Mouse (Mus musculus) forebrain, embryonic 11.5 days (tissue): ENCODE measurements around the gene Zmiz1. TPM values are rescaled to one million over a fixed set of nuclear protein-coding genes. Genes with fewer than 3 reads are reported as not detected.
A peak's percentile ranks its signal among the peaks of the same experiment; 100 is the strongest.

Source experiments
- ATAC-seq: fragments of 200-750 bp; cut with Nextera tagmentation; replicated peaks from 2 replicates; pipeline ENCODE4 v1.8.0; 2017; ENCODE audit warnings: moderate TSS enrichment; ENCODE audit not compliant: low FRiP score
- DNase-seq: peaks from one replicate; pipeline ENCODE4 v3.0.0-alpha.2; 2017; ENCODE audit warnings: low spot score
- H3K27ac ChIP-seq: fragments of 300-500 bp; sonication (generic); 2 replicates; pipeline ENCODE4 v1.5.1; 2014; ENCODE audit warnings: low read depth, low read length
- H3K27me3 ChIP-seq: fragments of 300-500 bp; sonication (generic); 2 replicates; pipeline ENCODE4 v1.6.1; 2014; ENCODE audit warnings: mild to moderate bottlenecking, low read length, mixed read lengths; ENCODE audit not compliant: control insufficient read depth, insufficient read depth
- H3K36me3 ChIP-seq: fragments of 300-500 bp; sonication (generic); 2 replicates; pipeline ENCODE4 v1.6.1; 2014; ENCODE audit warnings: mild to moderate bottlenecking, low read length, moderate library complexity, mixed read lengths; ENCODE audit not compliant: control insufficient read depth, insufficient read depth
- H3K4me1 ChIP-seq: fragments of 300-500 bp; sonication (generic); replicated peaks from 2 replicates; pipeline ENCODE4 v1.6.1; 2014; ENCODE audit warnings: low read length, mixed read lengths; ENCODE audit not compliant: control insufficient read depth, insufficient read depth
- H3K4me2 ChIP-seq: fragments of 300-500 bp; sonication (generic); 2 replicates; pipeline ENCODE4 v1.6.1; 2014; ENCODE audit warnings: low read depth, mild to moderate bottlenecking, low read length, moderate library complexity, mixed read lengths; ENCODE audit not compliant: severe bottlenecking
- H3K4me3 ChIP-seq: fragments of 300-500 bp; sonication (generic); 2 replicates; pipeline ENCODE4 v1.5.1; 2014; ENCODE audit warnings: low read depth, low read length
- H3K9ac ChIP-seq: fragments of 300-500 bp; sonication (generic); 2 replicates; pipeline ENCODE4 v1.6.1; 2014; ENCODE audit warnings: low read length
- H3K9me3 ChIP-seq: fragments of 300-500 bp; sonication (generic); 2 replicates; pipeline ENCODE4 v1.6.1; 2016; ENCODE audit warnings: low read length, mixed read lengths; ENCODE audit not compliant: control insufficient read depth
- WGBS: fragments of 180-500 bp; shearing (Covaris S2); extraction: QIAGEN DNeasy Blood & Tissue Kit; methylation state at CpG from one replicate; pipeline ENCODE4 v1.1.7; 2014; 5-methylcytosine and 5-hydroxymethylcytosine counted together
- polyA plus RNA-seq: library from polyadenylated mRNA; unstranded; fragments of >200 nt; fragmentation: Nextera tagmentation; extraction: Ambion mirVana; gene quantifications from 2 replicates; pipeline ENCODE4 v1.2.1, GENCODE M21; 2014

Zmiz1 gene
- polyA plus RNA-seq, 1 experiment from 2014 or later, result 71.2 TPM

DNA sequence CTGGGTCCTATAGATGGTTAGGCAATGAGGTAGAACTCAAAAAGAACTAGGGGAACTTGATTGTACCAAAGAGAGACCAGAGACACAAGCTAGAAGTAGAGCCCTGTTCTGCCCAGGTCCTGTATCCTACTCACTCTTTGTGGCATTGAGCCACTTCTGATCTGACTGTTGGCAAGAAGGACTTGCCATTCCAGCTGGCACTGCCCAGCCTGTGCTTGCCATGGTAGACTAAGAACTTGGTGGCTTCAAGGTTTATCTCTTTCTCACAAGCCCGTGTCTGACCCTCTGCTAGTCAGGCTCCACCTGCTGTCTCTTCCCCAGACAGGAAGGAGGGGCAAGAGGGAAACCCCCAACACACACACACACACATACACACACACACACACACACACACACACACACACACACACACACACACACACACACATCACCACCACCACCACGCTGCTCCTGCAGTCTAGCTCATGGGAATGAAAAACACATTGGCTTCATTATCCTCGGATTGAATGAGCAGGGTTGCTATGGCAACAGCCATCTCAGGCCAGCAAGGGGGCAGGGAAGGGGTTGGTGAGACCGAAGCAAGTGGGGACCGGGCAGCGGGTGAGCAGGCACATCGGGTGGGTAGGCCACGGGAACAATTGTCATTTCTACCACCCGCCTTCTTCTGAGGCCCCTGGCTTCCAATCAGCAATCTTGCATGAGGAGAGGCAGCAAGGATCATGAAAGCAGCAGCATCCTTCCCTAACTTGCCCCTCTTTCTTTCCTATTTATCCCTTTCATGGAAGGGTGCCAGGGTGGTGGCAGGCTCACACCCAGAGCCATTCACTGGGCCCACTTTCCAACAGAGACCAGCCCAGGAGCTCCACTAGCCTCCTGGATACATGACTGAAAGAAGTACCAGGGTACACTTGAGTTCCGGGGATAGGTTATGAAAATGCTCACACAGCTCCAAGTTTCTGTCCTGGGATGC is 91.2 kb downstream of the Zmiz1 start:
- WGBS, result 22% methylated on average over 10 of the region's 10 CpGs
- peak overlapping the region; percentile 24; the same call in 1 of the 2 replicates for H3K4me2 ChIP-seq
- no peaks in the 10 kb centered on the region for H3K9me3 ChIP-seq
- peaks cover 2% of the 10 kb centered on the region; the same call in 1 of the 2 replicates for H3K36me3 ChIP-seq
- peaks cover 29% of the 10 kb centered on the region for H3K4me1 ChIP-seq
- peak overlapping the region; percentile 72 for H3K27ac ChIP-seq
- H3K4me3 ChIP-seq, result no peak overlapping the region
- ATAC-seq (peak; percentile 81), DNase-seq (peak; percentile 81)
- H3K27me3 ChIP-seq, result no peaks in the 10 kb centered on the region
- no peak overlapping the region for H3K9ac ChIP-seq

- H3K4me1 ChIP-seq, result peaks cover 41% of the 10 kb centered on the region
- no peak for DNase-seq
- ATAC-seq, result no peak
- H3K9me3 ChIP-seq, result no peaks in the 10 kb centered on the region
- H3K27ac ChIP-seq, result no peak overlapping the region
- H3K27me3 ChIP-seq, result no peaks in the 10 kb centered on the region
- no peak overlapping the region for H3K4me2 ChIP-seq
- no peak overlapping the region for H3K9ac ChIP-seq
- H3K4me3 ChIP-seq, result no peak overlapping the region
- H3K36me3 ChIP-seq, result no peaks in the 10 kb centered on the region; the same call in 1 of the 2 replicates
- WGBS, result 40% methylated on average over 2 of the region's 2 CpGs
These were observed 92.7 kb downstream of the Zmiz1 start for GRCm38 (mm10) chr14:25551731-25552130.

DNA sequence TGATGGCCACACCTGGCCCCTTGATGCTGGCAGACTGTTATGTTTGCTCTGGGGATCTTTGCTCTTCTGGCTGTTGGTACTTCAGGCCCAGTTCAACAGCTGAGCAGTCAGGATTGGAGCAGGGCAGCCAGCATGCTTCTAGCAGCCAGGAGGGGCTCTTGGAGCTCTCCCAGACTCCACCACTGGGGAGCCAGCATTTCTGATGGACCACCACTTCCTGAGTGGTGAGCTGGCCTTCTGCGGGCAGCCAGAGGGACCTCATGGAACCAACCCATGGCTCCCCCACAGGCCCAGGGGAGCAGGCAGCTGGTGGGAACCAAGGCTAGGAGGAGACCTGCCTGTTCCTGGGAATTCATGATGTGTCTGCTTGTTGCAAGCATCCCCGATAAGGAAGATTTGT is 94.4 kb downstream of the Zmiz1 start:
- Histone ChIP-seq H3K27me3 (no peaks in the 10 kb centered on the region), H3K4me1 (peaks cover 47% of the 10 kb centered on the region), H3K4me2 (no peak overlapping the region), H3K4me3 (no peak overlapping the region), H3K36me3 (no peaks in the 10 kb centered on the region; the same call in 1 of the 2 replicates), H3K27ac (no peak overlapping the region), H3K9ac (no peak overlapping the region), H3K9me3 (no peaks in the 10 kb centered on the region)
- no peak for ATAC-seq
- no peak for DNase-seq
- 94% methylated on average over 2 of the region's 2 CpGs for WGBS

- Histone ChIP-seq H3K4me2 (no peak overlapping the region), H3K9ac (0 out of 2 replicates have a peak overlapping the region, but pooled peaks have one; percentile 13), H3K9me3 (no peaks in the 10 kb centered on the region), H3K27me3 (no peaks in the 10 kb centered on the region), H3K36me3 (no peaks in the 10 kb centered on the region; the same call in 1 of the 2 replicates), H3K27ac (0 out of 2 replicates have a peak overlapping the region, but pooled peaks have one; percentile 37), H3K4me1 (peaks cover 38% of the 10 kb centered on the region), H3K4me3 (no peak overlapping the region)
- ATAC-seq, result no peak
- WGBS, result 21% methylated on average over 8 of the region's 8 CpGs
- DNase-seq, result no peak
These were observed 95.8 kb downstream of the Zmiz1 start for GRCm38 (mm10) chr14:25554781-25555180.

GRCm38 (mm10) chr14:25555291-25555781 is 96.4 kb downstream of the Zmiz1 start:
- 24% methylated on average over 10 of the region's 10 CpGs for WGBS
- H3K36me3 ChIP-seq, result no peaks in the 10 kb centered on the region; the same call in 1 of the 2 replicates
- DNase-seq (no peak), ATAC-seq (peak; percentile 28; the same call in 1 of the 2 replicates)
- peaks cover 36% of the 10 kb centered on the region for H3K4me1 ChIP-seq
- H3K4me2 ChIP-seq, result no peak overlapping the region
- no peaks in the 10 kb centered on the region for H3K9me3 ChIP-seq
- H3K27ac ChIP-seq, result peak overlapping the region; percentile 13
- H3K27me3 ChIP-seq, result no peaks in the 10 kb centered on the region
- H3K9ac ChIP-seq, result peak overlapping the region; percentile 13
- H3K4me3 ChIP-seq, result no peak overlapping the region

GRCm38 (mm10) chr14:25555848-25556247 is 96.9 kb downstream of the Zmiz1 start:
- peaks cover 31% of the 10 kb centered on the region for H3K4me1 ChIP-seq
- no peak for ATAC-seq
- H3K9ac ChIP-seq, result peak overlapping the region; percentile 13; the same call in 1 of the 2 replicates
- WGBS, result 9% methylated on average over 7 of the region's 7 CpGs
- H3K27me3 ChIP-seq, result no peaks in the 10 kb centered on the region
- no peak overlapping the region for H3K4me2 ChIP-seq
- no peaks in the 10 kb centered on the region for H3K9me3 ChIP-seq
- H3K36me3 ChIP-seq, result no peaks in the 10 kb centered on the region; the same call in 1 of the 2 replicates
- DNase-seq, result no peak
- peak overlapping the region; percentile 13; the same call in 1 of the 2 replicates for H3K27ac ChIP-seq
- H3K4me3 ChIP-seq, result no peak overlapping the region

GRCm38 (mm10) chr14:25557014-25557413 is 98.0 kb downstream of the Zmiz1 start:
- H3K9me3 ChIP-seq, result no peaks in the 10 kb centered on the region
- WGBS, result 36% methylated on average over 8 of the region's 8 CpGs
- peaks cover 30% of the 10 kb centered on the region for H3K4me1 ChIP-seq
- H3K4me2 ChIP-seq, result no peak overlapping the region
- no peak overlapping the region for H3K4me3 ChIP-seq
- no peak for DNase-seq
- no peaks in the 10 kb centered on the region for H3K27me3 ChIP-seq
- no peak for ATAC-seq
- H3K36me3 ChIP-seq, result no peaks in the 10 kb centered on the region; the same call in 1 of the 2 replicates
- no peak overlapping the region; the same call in 1 of the 2 replicates for H3K9ac ChIP-seq
- peak overlapping the region; percentile 68 for H3K27ac ChIP-seq

DNA sequence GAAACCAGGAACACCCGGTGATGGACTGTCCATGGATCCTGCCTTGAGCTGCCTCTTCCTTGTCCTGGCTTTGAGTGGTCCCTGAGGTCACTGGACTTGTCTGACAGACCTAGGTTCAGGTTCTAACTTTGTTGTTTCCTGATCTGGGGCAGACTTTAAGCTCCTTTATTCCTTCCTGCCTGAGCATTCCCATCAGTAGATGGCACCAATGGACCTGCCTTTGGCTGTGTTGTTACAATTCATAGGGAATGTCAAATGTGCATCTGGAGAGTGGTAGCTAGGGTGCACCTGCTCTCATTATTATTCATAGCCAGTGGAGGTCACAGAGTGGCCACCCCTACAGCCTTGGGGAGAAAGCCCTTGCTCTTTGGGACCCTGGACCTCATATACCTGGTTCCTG is 99.5 kb downstream of the Zmiz1 start:
- H3K36me3 ChIP-seq, result no peaks in the 10 kb centered on the region; the same call in 1 of the 2 replicates
- no peak for ATAC-seq
- H3K4me2 ChIP-seq, result no peak overlapping the region
- H3K4me1 ChIP-seq, result peaks cover 30% of the 10 kb centered on the region
- H3K4me3 ChIP-seq, result no peak overlapping the region
- H3K9ac ChIP-seq, result no peak overlapping the region
- WGBS, result 75% methylated on average over 1 of the region's 1 CpGs
- no peak for DNase-seq
- H3K9me3 ChIP-seq, result no peaks in the 10 kb centered on the region
- no peak overlapping the region for H3K27ac ChIP-seq
- H3K27me3 ChIP-seq, result no peaks in the 10 kb centered on the region
